17 mouse cellular contexts compared by ENCODE assay signal in the genomic region with DNA sequence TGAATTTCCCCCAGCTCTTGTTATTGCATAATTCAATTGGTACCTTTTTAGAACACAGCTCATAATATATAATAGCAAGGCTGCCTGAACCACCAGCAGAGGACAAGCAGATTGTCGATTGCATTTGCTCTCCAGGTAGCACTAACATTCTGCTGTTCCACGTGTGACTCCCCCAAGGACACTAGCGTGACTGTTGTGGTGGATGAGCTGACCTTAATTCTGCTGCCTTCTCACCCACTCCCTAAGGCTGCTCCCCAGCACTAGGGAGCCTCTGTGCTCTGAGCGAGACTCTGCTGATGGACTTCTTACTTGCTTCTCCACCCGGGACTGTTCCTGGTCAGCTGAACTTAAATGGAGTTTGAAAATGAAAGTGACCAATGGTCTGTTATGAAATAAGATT. TPM values are rescaled to one million over a fixed set of nuclear protein-coding genes. Genes with fewer than 3 reads are reported as not detected.
DNase-seq lines count a peak whose midpoint lies in the region; ATAC-seq and TF ChIP-seq lines count a peak whose summit lies in the region.
"Had no signal": no experiment of that assay in that cellular context is flagged by ENCODE, and none has a peak within 500 bp of the region (broad histone marks: within the 10 kb centered on the region; RNA-seq: fewer than 3 reads in every experiment).

No protein-coding gene starts in this region.

- DNase-seq in cerebellum, adult 2 months: no peak
- DNase-seq in cerebellum, postnatal 36 days: no peak
- no peak for DNase-seq in frontal cortex, adult 2 months (ENCODE audit: extremely low spot score in 1 of 2, low spot score in 1 of 2)
- DNase-seq in left cerebral cortex, adult 2 months (ENCODE audit: extremely low spot score in 1 of 2, low spot score in 2 of 2): no peak
- no peak for DNase-seq in left cerebral cortex, adult 9 months (ENCODE audit: low spot score in 2 of 2)
- no peak for DNase-seq in thymus, adult 18-20 months
- DNase-seq: adrenal gland, adult 8-10 months; adrenal gland, postnatal 14 days; adrenal gland, postnatal 36 days; cerebellum, adult 11 months; forebrain, postnatal 0 days had no signal

- TF ChIP-seq POLR2A in cerebellum, adult 2 months (IDR thresholded peaks at IDR 0.05; ENCODE audit: borderline replicate concordance, insufficient read depth, low read length): no peak
- no peak for TF ChIP-seq POLR2A in cortical plate, adult 2 months (IDR thresholded peaks at IDR 0.05; ENCODE audit: extremely low read depth, insufficient read depth, low read length)

- H3K27ac ChIP-seq in cerebellum, adult 2 months (ENCODE audit: insufficient read depth, low read length): peak overlapping the region; percentile 42
- H3K27ac ChIP-seq in left cerebral cortex, adult 2 months: peak overlapping the region; percentile 38
- H3K27ac ChIP-seq in cortical plate, adult 2 months (ENCODE audit: insufficient read depth, low read length): 0 out of 2 replicates have a peak overlapping the region, but pooled peaks have one; percentile 12
- H3K27ac ChIP-seq: embryonic facial prominence, embryonic 10.5 days; embryonic facial prominence, embryonic 12.5 days; forebrain, embryonic 13.5 days; forebrain, embryonic 15.5 days had no signal

- TF ChIP-seq CTCF in cerebellum, adult 2 months (IDR thresholded peaks at IDR 0.05; ENCODE audit: borderline replicate concordance, insufficient read depth, low read depth, low read length): no peak
- no peak for TF ChIP-seq CTCF in left cerebral cortex, adult 2 months (IDR thresholded peaks at IDR 0.05)
- TF ChIP-seq CTCF in cortical plate, adult 2 months (IDR thresholded peaks at IDR 0.05; ENCODE audit: extremely low read depth, insufficient read depth, low read length): no peak

- 30% methylated on average over 5 of the region's 5 CpGs for WGBS in cerebellum, adult 2 months

- intact Hi-C loops in left cerebral cortex, adult 2 months (cut with DNase I): no loop called here

- peaks cover 36% of the 10 kb centered on the region for H3K4me1 ChIP-seq in cerebellum, adult 2 months (ENCODE audit: control insufficient read depth, insufficient read depth, low read length)
- H3K4me1 ChIP-seq in cortical plate, adult 2 months (ENCODE audit: control insufficient read depth, insufficient read depth, low read length): peaks cover 6% of the 10 kb centered on the region
- H3K4me1 ChIP-seq: embryonic facial prominence, embryonic 10.5 days; embryonic facial prominence, embryonic 12.5 days; forebrain, embryonic 13.5 days had no signal

- H3K4me3 ChIP-seq in cerebellum, adult 2 months (replicated peaks; ENCODE audit: insufficient read depth, low read depth, low read length): no peak overlapping the region
- no peak overlapping the region for H3K4me3 ChIP-seq in left cerebral cortex, adult 2 months
- no peak overlapping the region for H3K4me3 ChIP-seq in cortical plate, adult 2 months (ENCODE audit: insufficient read depth, low read length)
- H3K4me3 ChIP-seq: embryonic facial prominence, embryonic 10.5 days; embryonic facial prominence, embryonic 12.5 days; forebrain, embryonic 13.5 days; forebrain, embryonic 15.5 days had no signal

- no peaks in the 10 kb centered on the region for H3K27me3 ChIP-seq in cerebellum, adult 2 months (ENCODE audit: control insufficient read depth, insufficient read depth, low read length)
- H3K27me3 ChIP-seq: embryonic facial prominence, embryonic 12.5 days; forebrain, embryonic 13.5 days; forebrain, embryonic 15.5 days had no signal

- peak; percentile 14; the same call in 1 of the 2 replicates for ATAC-seq in frontal cortex, adult (ENCODE audit: low TSS enrichment)
- ATAC-seq: forebrain, embryonic 13.5 days; forebrain, embryonic 15.5 days; forebrain, postnatal 0 days had no signal

RNA-seq across cellular contexts. Expression of gene Lrrc4, which starts 26.8 kb away (rescaled TPM):
- polyA plus RNA-seq in cerebellum, adult 2 months (2012; rRNA removed): 51.6 and 58.0 TPM in 2 replicates
- polyA plus RNA-seq in frontal cortex, adult 2 months (2012; rRNA removed): 46.0 and 49.3 TPM in 2 replicates
- 100 to 1,000 TPM; 105 to 111 TPM for total RNA-seq in left cerebral cortex, adult 2 months (2021)
- polyA plus RNA-seq in cortical plate, adult 2 months (2012; rRNA removed): 65.1 and 68.4 TPM in 2 replicates
